Comparison of ENCODE assay signal across 8 mouse cellular contexts in the genomic region with DNA sequence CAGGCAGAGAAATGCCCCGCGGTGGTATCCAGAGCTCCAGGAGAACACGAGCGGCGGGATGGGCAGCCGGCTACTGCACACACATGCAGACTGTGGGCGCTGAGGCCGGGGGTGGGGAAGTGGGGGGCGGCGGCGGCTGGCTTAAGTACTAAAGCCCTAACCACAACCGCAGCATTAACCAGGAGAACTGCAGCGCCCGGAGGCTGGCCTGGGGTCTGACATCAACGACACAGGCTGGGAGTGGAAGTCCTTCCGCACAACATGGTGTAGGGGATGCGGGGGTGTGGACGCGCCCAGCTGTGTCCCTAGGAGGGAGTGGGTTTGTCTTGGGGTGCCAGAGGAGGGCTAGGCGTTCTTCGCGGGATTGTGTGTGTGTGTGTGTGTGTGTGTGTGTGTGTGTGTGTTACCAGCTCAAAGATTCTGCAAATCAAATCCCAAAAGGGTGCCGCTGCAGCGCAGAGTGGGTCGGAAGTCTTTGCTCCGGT. TPM values are rescaled to one million over a fixed set of nuclear protein-coding genes. Genes with fewer than 3 reads are reported as not detected.
A peak's percentile ranks its signal among the peaks of the same experiment; 100 is the strongest.
DNase-seq lines count a peak whose midpoint lies in the region; ATAC-seq and TF ChIP-seq lines count a peak whose summit lies in the region.

No protein-coding gene starts in this region.

- under 1% methylated on average over 26 of the region's 26 CpGs for WGBS in heart, embryonic 10.5 days
- WGBS in kidney, embryonic 16.5 days, result 1% methylated on average over 26 of the region's 26 CpGs
- WGBS in liver, embryonic 14.5 days (ENCODE audit: insufficient replicate concordance), result 2% methylated on average over 26 of the region's 26 CpGs
- WGBS in olfactory bulb, adult 2 months, result under 1% methylated on average over 26 of the region's 26 CpGs

- H3K27ac ChIP-seq in heart, embryonic 10.5 days, result peak overlapping the region; percentile 95
- H3K27ac ChIP-seq in kidney, embryonic 16.5 days (ENCODE audit: low read length), result peak overlapping the region; percentile 96
- H3K27ac ChIP-seq in liver, embryonic 14.5 days, result no peak overlapping the region
- peak overlapping the region; percentile 65 for H3K27ac ChIP-seq in olfactory bulb, adult 2 months (ENCODE audit: insufficient read depth, low read depth, low read length)

- TF ChIP-seq EP300 in liver, embryonic 14.5 days (IDR thresholded peaks at IDR 0.05; ENCODE audit: low read depth), result no peak

- H3K27me3 ChIP-seq in megakaryocyte, embryonic 14.5 days (replicated peaks), result no peaks in the 10 kb centered on the region
- H3K27me3 ChIP-seq in heart, embryonic 10.5 days (ENCODE audit: insufficient read depth, poor library complexity, severe bottlenecking), result no peaks in the 10 kb centered on the region
- no peaks in the 10 kb centered on the region for H3K27me3 ChIP-seq in kidney, embryonic 16.5 days (ENCODE audit: insufficient read depth, low read length)
- H3K27me3 ChIP-seq in liver, embryonic 14.5 days (ENCODE audit: control insufficient read depth, insufficient read depth, low read length), result no peaks in the 10 kb centered on the region; the same call in 1 of the 2 replicates

- H3K4me1 ChIP-seq in megakaryocyte, embryonic 14.5 days, result peaks cover 67% of the 10 kb centered on the region
- H3K4me1 ChIP-seq in heart, embryonic 10.5 days, result peaks cover 48% of the 10 kb centered on the region
- peaks cover 41% of the 10 kb centered on the region for H3K4me1 ChIP-seq in kidney, embryonic 16.5 days (ENCODE audit: insufficient read depth, low read length)
- peaks cover 16 to 24% of the 10 kb centered on the region in 2 experiments for H3K4me1 ChIP-seq in liver, embryonic 14.5 days (replicated peaks; ENCODE audit: control insufficient read depth in 2 of 2, insufficient read depth in 2 of 2, low read length in 1 of 2)
- H3K4me1 ChIP-seq in olfactory bulb, adult 2 months (ENCODE audit: control insufficient read depth, insufficient read depth, low read length), result no peaks in the 10 kb centered on the region

- DNase-seq in embryo, embryonic 10 days (ENCODE audit: low spot score), result peak; percentile 41
- DNase-seq in heart, embryonic 10.5 days (ENCODE audit: low spot score), result peak; percentile 86
- no peak for DNase-seq in liver, embryonic 14.5 days (ENCODE audit: low read depth in 3 of 3, low spot score in 3 of 3)
- DNase-seq in thymus, postnatal 14 days, result peak; percentile 55

- H3K9ac ChIP-seq in kidney, embryonic 16.5 days (replicated peaks; ENCODE audit: low read length), result peak overlapping the region; percentile 82
- peak overlapping the region; percentile 80 for H3K9ac ChIP-seq in liver, embryonic 14.5 days (replicated peaks)

- H3K36me3 ChIP-seq in megakaryocyte, embryonic 14.5 days (replicated peaks; ENCODE audit: low read length), result peaks cover 35% of the 10 kb centered on the region
- no peaks in the 10 kb centered on the region for H3K36me3 ChIP-seq in heart, embryonic 10.5 days
- H3K36me3 ChIP-seq in kidney, embryonic 16.5 days (ENCODE audit: insufficient read depth, low read length), result no peaks in the 10 kb centered on the region
- no peaks in the 10 kb centered on the region for H3K36me3 ChIP-seq in liver, embryonic 14.5 days (replicated peaks; ENCODE audit: control insufficient read depth, insufficient read depth, low read depth)

- ATAC-seq in megakaryocyte, adult 5-6 weeks (ENCODE audit: poor library complexity, severe bottlenecking), result no peak
- no peak for ATAC-seq in kidney, embryonic 16.5 days (ENCODE audit: low FRiP score, low TSS enrichment)
- no peak for ATAC-seq in liver, embryonic 14.5 days (ENCODE audit: insufficient read depth)

- peak overlapping the region; percentile 100 for H3K4me3 ChIP-seq in megakaryocyte, embryonic 14.5 days (replicated peaks)
- peak overlapping the region; percentile 91 for H3K4me3 ChIP-seq in heart, embryonic 10.5 days
- H3K4me3 ChIP-seq in kidney, embryonic 16.5 days (ENCODE audit: low read length), result peak overlapping the region; percentile 63
- H3K4me3 ChIP-seq in liver, embryonic 14.5 days (ENCODE audit: insufficient read depth in 1 of 2, low read depth in 2 of 2, low read length in 2 of 2), result peak overlapping the region; percentile 84 to 93
- peak overlapping the region; percentile 94 for H3K4me3 ChIP-seq in olfactory bulb, adult 2 months (ENCODE audit: insufficient read depth, low read depth, low read length)

- no peaks in the 10 kb centered on the region for H3K9me3 ChIP-seq in megakaryocyte, embryonic 14.5 days
- H3K9me3 ChIP-seq in heart, embryonic 10.5 days, result no peaks in the 10 kb centered on the region
- H3K9me3 ChIP-seq in kidney, embryonic 16.5 days (ENCODE audit: low read length), result no peaks in the 10 kb centered on the region
- H3K9me3 ChIP-seq in liver, embryonic 14.5 days (ENCODE audit: control insufficient read depth, low read length), result no peaks in the 10 kb centered on the region

- peak overlapping the region; percentile 95 for H3K4me2 ChIP-seq in kidney, embryonic 16.5 days (replicated peaks; ENCODE audit: low read depth, low read length)
- H3K4me2 ChIP-seq in liver, embryonic 14.5 days (ENCODE audit: low read depth), result peak overlapping the region; percentile 100

- no peak for TF ChIP-seq CTCF in liver, embryonic 14.5 days (IDR thresholded peaks at IDR 0.05; ENCODE audit: low read depth)
- TF ChIP-seq CTCF in olfactory bulb, adult 2 months (IDR thresholded peaks at IDR 0.05; ENCODE audit: insufficient read depth, low read depth, low read length), result no peak

- no peak for TF ChIP-seq POLR2A in olfactory bulb, adult 2 months (IDR thresholded peaks at IDR 0.05; ENCODE audit: insufficient read depth, low read depth, low read length)

RNA-seq across cellular contexts. Expression of a gene that starts 2.0 kb away (rescaled TPM):
- polyA plus RNA-seq in megakaryocyte, embryonic 14.5 days (2012; ENCODE audit: insufficient read depth, low replicate concordance), result 6.7 and 12.2 TPM in 2 replicates
- 57.5 and 67.8 TPM in 2 replicates for total RNA-seq in megakaryocyte, adult 5-6 weeks (2015)
- total RNA-seq in megakaryocyte, adult 5-6 weeks (2017), result 25.7 and 43.9 TPM in 2 replicates
- 18.7 and 19.4 TPM in 2 replicates for polyA plus RNA-seq in heart, embryonic 10.5 days (2016; fragmentation: Nextera tagmentation; extraction: Ambion mirVana)
- 11.5 and 18.1 TPM in 2 replicates for polyA plus RNA-seq in kidney, embryonic 16.5 days (2015; fragmentation: Nextera tagmentation; extraction: Ambion mirVana)
- 4.4 and 4.9 TPM in 2 replicates for polyA plus RNA-seq in liver, embryonic 14.5 days (2012; rRNA removed)
- polyA plus RNA-seq in liver, embryonic 14.5 days (2014; fragmentation: Nextera tagmentation; extraction: Ambion mirVana), result 3.9 and 4.9 TPM in 2 replicates
- not detected in 2 replicates for polyA plus RNA-seq in olfactory bulb, adult 2 months (2012; ENCODE audit: insufficient read depth, insufficient read length, low replicate concordance, missing spikeins)

RNA-seq across cellular contexts. Expression of a gene that starts 2.6 kb away (rescaled TPM):
- polyA plus RNA-seq in megakaryocyte, embryonic 14.5 days (2012; ENCODE audit: insufficient read depth, low replicate concordance), result 3.6 TPM in 1 of 2 replicates, not detected in the other
- total RNA-seq in megakaryocyte, adult 5-6 weeks (2015), result 6.6 and 7.0 TPM in 2 replicates
- total RNA-seq in megakaryocyte, adult 5-6 weeks (2017), result 2.8 and 5.2 TPM in 2 replicates
- polyA plus RNA-seq in heart, embryonic 10.5 days (2016; fragmentation: Nextera tagmentation; extraction: Ambion mirVana), result 3.9 and 4.5 TPM in 2 replicates
- polyA plus RNA-seq in kidney, embryonic 16.5 days (2015; fragmentation: Nextera tagmentation; extraction: Ambion mirVana), result 2.1 and 2.6 TPM in 2 replicates
- polyA plus RNA-seq in liver, embryonic 14.5 days (2012; rRNA removed), result 1.1 and 1.3 TPM in 2 replicates
- 1.3 and 1.7 TPM in 2 replicates for polyA plus RNA-seq in liver, embryonic 14.5 days (2014; fragmentation: Nextera tagmentation; extraction: Ambion mirVana)
- not detected in 2 replicates for polyA plus RNA-seq in olfactory bulb, adult 2 months (2012; ENCODE audit: insufficient read depth, insufficient read length, low replicate concordance, missing spikeins)

Comparison
In these comparisons a context has a peak if more than half of its experiments do, and no peak if none do; other contexts are left out.
1. DNase-seq: peak in embryo, embryonic 10 days (single experiment), heart, embryonic 10.5 days (single experiment) and thymus, postnatal 14 days (single experiment); none in liver, embryonic 14.5 days (0 of 3).
2. Peak in every context shown above with its lines, with median percentiles within 50 percentile points of each other: H3K4me3 ChIP-seq.